Mouse (Mus musculus) gastrocnemius, postnatal 10 days (tissue): ENCODE data around the gene Disc1. TPM values are rescaled to one million over a fixed set of nuclear protein-coding genes. Genes with fewer than 3 reads are reported as not detected.

ENCODE experiments used
- DNase-seq: peaks from one replicate; pipeline ENCODE4 v3.0.0; 2021; ENCODE audit warnings: mixed read lengths
- total RNA-seq, 2 experiments: library from RNA; stranded (reverse); gene quantifications; 2 replicates each; pipeline ENCODE4 v1.2.3; 2021

The Disc1 gene
- total RNA-seq, 2 experiments from 2014 or later, result 2.6 to 4.0 TPM

- DNase-seq, result no peak
Observed at GRCm38 (mm10) chr8:125067596-125067960, 13.6 kb downstream of the Disc1 start.

DNA sequence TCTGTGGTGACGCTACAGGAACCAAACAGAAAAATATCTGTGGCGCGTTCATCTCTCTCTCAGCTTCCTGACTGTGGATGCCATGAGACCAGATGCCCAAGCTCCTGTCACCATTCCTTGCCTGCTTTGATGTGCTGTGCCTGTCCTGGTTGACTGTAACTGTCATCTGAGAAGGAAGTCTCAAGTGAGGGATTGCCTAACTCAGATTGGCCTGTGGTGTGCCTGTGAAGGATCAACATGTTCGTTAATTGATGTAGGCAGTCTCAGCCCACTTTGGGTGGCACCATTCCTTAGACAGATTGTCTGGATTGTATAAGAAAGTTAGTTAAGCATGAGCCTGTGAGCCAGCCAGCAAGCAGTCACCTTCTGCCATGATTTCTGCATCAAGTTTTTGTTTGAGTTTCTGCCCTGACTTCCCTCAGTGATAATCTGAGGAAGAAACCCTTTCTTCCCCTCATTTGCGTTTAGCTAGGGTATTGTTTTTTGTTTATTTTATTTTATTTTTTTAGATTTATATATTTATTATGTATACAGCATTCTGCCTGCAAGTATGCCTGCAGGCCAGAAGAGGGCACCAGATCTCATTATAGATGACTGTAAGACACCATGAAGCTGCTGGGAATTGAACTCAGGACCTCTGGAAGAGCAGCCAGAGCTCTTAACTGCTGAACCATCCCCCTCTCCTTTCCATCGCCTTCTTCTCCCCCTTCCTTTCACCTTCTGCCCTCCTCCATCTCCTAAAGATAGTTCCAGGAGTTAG lies 14.3 kb downstream of the Disc1 start:
- no peak for DNase-seq

- no peak for DNase-seq
Observed at GRCm38 (mm10) chr8:125069304-125069703, 15.3 kb downstream of the Disc1 start.

- no peak for DNase-seq
Observed at GRCm38 (mm10) chr8:125069733-125070132, 15.7 kb downstream of the Disc1 start.

DNA sequence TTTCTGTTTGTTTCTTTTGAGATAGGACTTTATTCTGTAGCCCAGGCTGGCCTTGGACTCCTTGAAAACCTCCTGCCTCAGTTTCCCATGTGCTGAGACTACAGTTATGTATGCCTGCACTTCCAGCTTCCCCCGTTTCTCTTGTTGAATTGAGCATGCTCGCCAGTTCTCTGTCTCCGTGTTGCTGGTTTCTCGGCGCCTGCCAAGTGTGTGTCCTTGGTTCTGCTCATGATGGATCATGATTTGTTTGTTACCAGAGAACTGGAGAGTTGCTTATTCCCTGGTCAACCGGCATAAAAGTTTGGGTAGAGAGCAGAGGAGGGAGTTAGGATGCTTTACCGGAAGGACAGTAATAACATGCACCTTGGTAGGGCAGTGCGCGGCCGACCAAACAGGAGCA lies 20.1 kb downstream of the Disc1 start:
- no peak for DNase-seq

- DNase-seq, result no peak
Observed at GRCm38 (mm10) chr8:125074581-125074980, 20.6 kb downstream of the Disc1 start.

DNA sequence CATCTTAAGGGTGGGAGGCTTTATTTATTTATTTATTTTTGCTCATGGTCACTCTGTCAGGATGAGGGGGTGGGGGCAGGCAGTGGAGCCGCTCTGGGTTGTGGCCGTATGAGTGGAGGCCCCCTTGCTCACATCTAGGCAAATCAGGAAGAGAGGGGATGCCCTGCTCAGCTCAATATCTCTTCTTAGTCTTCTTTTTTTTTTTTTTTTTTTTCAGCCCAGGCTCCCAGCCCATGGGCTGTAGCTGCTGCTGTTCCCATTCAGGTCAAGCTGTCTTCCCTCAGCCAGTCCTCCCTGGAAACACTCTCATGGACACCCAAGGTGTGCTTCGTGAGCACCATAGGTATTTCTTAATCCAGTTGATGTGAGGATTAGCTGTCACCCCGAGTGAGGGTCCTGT lies 21.4 kb downstream of the Disc1 start:
- DNase-seq, result no peak

DNA sequence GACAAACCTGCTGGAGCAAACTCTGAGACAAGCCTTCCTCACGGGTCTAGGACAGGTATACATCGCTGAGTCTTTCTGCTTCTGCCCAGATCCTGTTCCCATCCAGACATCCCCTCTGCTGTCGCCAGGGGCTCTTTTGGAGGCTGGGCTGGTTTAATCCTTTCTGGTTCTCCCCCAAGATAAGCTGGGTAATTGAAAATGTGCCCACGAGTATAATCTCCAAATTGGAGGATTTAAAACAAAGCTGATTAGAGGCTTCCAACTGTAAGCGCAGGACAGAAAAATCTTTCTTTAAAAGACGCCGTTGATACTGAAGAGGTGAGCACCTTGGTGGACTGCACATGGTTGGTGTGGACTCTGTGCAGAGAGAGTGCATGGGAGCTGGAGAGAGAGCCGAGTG lies 23.3 kb downstream of the Disc1 start:
- DNase-seq, result no peak

DNA sequence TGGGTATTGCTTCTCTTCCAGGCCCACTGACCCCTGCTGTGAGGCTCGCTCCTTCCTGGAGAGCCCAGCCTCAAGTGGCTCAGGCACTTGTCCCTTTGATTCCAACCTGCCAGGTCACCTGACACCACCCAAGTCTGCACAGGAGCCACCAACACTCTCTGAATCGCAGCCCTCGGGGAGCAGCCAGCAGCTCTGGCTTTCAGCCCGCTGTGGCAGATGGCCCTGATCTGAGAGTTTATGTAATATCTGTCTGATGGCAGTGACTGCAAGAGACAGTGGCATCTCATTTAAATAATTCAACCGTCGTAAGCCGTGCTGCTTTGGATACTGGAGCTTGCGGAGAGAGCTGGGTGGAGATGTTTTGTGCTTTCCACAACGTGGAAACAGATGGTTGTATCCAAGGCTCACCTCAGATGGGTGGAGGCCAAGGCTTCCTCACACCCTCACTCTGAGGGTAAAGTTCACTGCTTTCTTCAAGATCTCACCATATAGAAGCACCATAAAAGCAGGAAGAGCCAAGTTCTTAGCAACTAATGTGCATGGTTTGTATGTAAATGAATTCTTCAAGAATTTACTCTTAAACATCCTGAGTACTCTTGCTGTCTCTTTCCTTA lies 24.9 kb downstream of the Disc1 start:
- peak; percentile 72 for DNase-seq

DNA sequence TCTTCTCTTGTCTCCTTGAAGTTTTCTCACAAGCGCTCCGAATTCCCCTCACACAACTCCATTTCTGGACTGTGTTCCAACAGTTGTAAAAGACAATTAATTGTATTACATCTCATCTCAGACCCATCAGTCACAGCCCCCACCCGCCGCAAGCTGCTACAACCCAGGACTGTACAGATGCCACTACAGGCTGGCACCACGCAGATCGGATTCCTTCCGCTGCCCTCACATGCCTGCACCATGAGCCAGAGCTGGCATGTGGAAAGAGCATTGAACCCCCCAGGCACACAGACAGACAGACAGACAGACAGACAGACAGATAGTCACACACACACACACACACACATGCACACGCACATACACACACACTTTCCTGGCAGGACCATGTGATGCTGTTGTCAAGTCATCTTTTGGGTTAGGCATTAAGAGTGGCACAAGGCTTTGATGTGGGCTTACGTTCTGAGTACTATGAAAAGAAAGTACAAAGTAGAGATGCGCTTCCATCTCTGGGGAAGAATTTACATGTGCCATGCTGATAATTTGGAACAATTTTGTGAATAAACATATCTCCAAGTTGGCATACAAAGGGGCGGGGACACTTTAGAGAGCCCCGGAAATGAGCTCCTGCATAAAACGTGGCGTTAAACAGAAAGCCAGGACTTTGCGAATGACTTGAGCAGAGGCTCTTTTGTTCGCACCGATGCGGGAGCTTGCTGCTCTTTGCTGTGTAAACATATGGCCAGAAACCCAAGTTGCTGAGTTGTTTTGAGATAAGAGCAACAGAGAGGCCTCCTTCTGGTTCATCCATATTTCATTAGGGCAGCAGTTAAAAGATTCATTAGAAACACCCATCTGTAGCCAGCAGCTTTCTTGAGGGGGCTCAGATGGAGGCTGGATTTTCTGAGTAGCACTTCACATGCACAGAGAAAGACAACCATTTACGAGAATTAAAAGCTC lies 26.7 kb downstream of the Disc1 start:
- no peak for DNase-seq

DNA sequence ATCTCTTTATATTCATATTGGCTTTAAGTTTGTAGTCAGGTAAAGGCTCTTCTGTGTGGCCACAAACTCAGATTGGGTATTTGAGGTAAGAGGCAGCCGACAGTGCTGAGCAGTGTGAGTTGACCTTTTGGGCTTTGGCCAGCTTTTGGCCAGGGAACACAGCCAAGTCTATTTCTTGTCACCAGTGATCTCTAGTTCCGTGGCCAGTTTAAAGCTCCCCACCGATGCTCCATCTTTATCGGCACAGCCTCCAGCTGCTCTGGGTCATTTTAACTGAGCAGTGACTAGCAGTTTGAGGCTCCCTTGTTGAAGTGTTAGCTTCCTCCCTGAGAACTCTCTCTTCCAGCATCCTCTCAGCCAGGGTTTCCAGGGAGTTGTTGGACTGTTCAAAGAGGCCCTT lies 29.8 kb downstream of the Disc1 start:
- peak; percentile 67 for DNase-seq

DNA sequence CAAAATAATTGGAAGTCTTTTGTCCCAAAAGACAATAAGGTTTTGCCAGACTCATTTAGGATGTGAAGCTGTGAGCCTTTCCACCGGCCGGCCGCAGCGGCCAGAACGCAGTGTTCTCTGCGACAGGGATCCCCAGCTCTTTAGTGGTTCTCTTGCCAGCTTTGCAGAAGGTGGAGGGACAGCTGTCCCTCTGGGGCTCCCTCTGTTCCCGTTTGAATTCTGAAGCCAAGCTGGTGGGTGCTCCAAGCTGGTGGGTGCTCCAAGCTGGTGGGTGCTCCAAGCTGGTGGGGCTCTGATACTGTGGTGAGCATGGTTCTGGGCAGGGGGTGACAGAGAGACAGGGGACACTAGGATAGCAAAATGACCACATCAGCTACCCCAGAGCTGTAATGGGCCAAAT lies 30.5 kb downstream of the Disc1 start:
- no peak for DNase-seq

DNA sequence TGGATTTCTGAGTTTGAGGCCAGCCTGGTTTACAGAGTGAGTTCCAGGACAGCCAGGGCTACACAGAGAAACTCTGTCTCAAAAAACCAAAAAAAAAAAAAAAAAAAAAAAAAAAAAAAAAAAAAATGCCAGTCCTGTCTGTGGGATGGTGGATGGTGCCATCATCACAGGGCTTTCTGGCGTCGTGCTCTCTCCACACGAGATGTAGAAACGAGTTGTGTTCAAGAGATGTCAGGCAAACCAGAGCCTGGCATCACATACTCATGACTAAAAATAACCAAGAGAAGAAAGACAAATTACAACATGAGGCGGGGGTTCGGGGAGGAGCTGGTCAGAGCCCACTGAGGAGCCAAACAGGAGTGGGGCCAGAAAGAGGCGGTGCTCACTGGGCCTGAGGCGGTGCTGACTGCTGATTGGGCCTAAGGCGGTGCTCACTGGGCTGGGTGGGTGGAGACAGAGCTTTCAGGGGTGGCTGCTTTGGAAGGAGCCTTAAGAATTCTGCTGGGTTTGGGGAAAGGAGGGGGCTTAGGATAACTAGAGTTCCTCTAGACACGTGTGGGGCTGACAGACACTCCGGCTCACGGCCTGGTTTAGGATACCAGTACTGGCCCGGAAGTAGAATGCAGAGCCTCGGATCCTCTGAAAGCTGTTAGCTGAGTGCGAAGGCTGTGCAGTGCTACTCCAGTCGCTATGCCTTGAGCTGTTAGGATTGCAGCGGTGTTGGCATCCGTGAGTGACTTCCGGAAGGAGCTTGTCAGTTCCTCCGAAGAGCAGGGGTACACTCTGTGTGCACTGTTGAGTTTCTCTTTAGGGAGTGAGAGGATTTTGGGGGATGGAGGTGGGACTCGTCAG lies 37.1 kb downstream of the Disc1 start:
- DNase-seq, result peak; percentile 52

- DNase-seq, result no peak
Observed at GRCm38 (mm10) chr8:125097140-125097539, 43.1 kb downstream of the Disc1 start.

GRCm38 (mm10) chr8:125098050-125098449 lies 44.1 kb downstream of the Disc1 start:
- no peak for DNase-seq

DNA sequence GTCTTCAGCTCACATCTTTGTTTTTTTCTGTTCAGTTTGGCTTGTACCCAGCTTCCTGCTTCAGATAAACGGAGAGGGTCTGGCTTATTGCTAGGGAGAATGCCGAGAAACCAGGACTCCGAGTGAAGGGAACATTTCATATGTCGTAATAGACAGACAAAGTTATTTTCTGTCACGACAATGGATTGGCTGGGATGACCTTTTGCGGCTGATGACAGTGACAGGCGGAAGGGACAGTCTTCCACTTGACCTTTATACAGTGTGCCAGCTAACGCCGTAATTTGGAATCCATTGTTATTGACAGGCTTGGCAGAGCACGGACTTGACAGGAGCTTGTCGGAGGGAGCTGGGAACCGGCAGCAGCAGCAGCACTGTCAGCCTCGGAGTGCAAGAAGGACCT lies 48.3 kb downstream of the Disc1 start:
- no peak for DNase-seq

DNA sequence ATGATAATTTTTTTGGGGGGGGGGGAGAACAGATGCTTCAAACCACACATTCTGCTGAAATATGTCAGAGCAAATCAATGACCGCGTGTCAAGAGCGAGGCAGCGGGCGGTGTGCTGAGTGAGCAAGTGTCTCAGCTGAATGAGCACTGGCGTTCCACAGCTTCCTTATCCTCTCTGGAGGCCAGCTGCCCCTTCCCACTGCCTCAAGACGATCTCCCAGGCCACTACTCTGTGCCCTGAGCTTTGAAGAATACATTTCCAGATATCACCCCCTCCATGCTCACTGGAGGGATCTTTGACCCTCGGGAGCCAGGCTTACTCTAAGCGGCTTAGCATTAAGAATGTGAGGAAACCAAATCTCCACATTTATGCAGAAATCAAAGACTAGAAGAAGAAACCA lies 59.2 kb downstream of the Disc1 start:
- no peak for DNase-seq

DNA sequence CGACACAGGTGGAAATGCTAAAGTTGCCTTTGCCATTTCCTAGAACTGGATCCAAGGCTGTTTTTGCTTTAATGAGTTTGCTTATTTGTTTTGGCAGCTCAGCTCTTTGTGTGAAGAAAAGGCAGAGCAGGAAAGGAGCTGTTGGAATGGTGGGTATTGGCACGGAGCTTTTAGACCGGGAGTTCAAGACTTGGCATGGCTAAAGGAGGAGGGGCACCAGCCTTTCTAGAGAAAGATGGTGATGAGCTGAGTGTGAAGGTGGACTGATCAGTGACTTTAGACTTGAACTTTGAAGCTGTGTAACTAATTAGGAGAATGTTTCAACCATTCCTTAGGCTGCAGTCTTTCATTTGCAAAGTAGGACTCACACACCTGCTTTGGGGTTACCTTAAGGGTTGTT lies 59.8 kb downstream of the Disc1 start:
- DNase-seq, result no peak

GRCm38 (mm10) chr8:125115321-125115720 lies 61.3 kb downstream of the Disc1 start:
- DNase-seq, result no peak

- DNase-seq, result peak; percentile 50
Observed at GRCm38 (mm10) chr8:125116616-125117015, 62.6 kb downstream of the Disc1 start.

DNA sequence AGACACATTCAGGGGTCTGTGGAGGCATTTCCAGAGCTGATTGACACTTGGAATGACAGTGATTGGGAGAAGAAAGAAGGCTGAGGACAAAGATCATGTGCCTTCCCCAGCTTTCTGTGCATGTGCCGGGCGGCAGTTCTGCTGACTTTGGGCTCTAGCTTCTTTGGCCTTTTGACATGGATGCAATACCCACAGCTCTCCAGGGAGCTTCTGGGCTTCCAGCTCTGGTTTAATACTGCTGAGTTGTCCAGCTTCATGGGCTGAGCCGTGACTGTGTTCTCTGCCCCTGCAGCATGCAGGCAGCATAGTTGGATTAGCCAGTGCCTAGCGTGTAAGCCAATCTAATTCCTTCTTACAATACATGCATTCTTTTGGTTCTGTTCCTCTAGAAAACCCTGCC lies 72.5 kb downstream of the Disc1 start:
- no peak for DNase-seq

- DNase-seq, result no peak
Observed at GRCm38 (mm10) chr8:125127621-125128020, 73.6 kb downstream of the Disc1 start.
